ENCODE assay signal across 8 mouse cellular contexts in genomic region chr4:123749484-123750130, GRCm38 (mm10). TPM values are rescaled to one million over a fixed set of nuclear protein-coding genes. Genes with fewer than 3 reads are reported as not detected.
DNase-seq lines count a peak whose midpoint lies in the region; ATAC-seq and TF ChIP-seq lines count a peak whose summit lies in the region.

No protein-coding gene starts in this region.

- no peak for ATAC-seq in G1E (ENCODE audit: extremely low read depth, insufficient number of reproducible peaks, low FRiP score, poor library complexity, severe bottlenecking)
- ATAC-seq in heart, embryonic 16.5 days (replicated peaks; ENCODE audit: extremely low read depth, insufficient read depth, low FRiP score) = peak; percentile 62
- peak; percentile 82 for ATAC-seq in midbrain, embryonic 11.5 days (ENCODE audit: low FRiP score)

- H3K27ac ChIP-seq in heart, embryonic 16.5 days (ENCODE audit: low read length) = peak overlapping the region; percentile 90
- H3K27ac ChIP-seq in midbrain, embryonic 11.5 days (ENCODE audit: low read depth, low read length) = peak overlapping the region; percentile 89

- H3K36me3 ChIP-seq in G1E (replicated peaks) = peaks cover 30% of the 10 kb centered on the region
- H3K36me3 ChIP-seq in heart, embryonic 16.5 days (ENCODE audit: control insufficient read depth, insufficient read depth) = no peaks in the 10 kb centered on the region
- H3K36me3 ChIP-seq in midbrain, embryonic 11.5 days (ENCODE audit: control insufficient read depth, insufficient read depth, low read length) = no peaks in the 10 kb centered on the region

- no peak for TF ChIP-seq CTCF in G1E (IDR thresholded peaks at IDR 0.05; ENCODE audit: low read depth, low read length)

- DNase-seq in heart, adult 18-20 months = peak; percentile 36 to 51
- no peak for DNase-seq in heart, postnatal 14 days
- DNase-seq in G1E (ENCODE audit: low spot score) = peak; percentile 42
- peak; percentile 49 for DNase-seq in embryo, embryonic 11 days
- DNase-seq in left cerebral cortex, postnatal 10 days (ENCODE audit: extremely low spot score in 1 of 2, low spot score in 2 of 2) = peak; percentile 29 to 72
- DNase-seq in midbrain, embryonic 11.5 days (ENCODE audit: low spot score, missing footprints) = peak; percentile 94
- DNase-seq in thymus, postnatal 10 days (ENCODE audit: low spot score in 2 of 2) = peak; percentile 53 to 55

- intact Hi-C loops in heart, postnatal 14 days (cut with DNase I) = no loop called here
- intact Hi-C loops in left cerebral cortex, postnatal 10 days (cut with DNase I) = no loop called here

- under 1% methylated on average over 52 of the region's 55 CpGs for WGBS in heart, embryonic 16.5 days
- under 1% methylated on average over 52 of the region's 55 CpGs for WGBS in midbrain, embryonic 11.5 days

- H3K9me3 ChIP-seq in G1E (replicated peaks) = no peaks in the 10 kb centered on the region
- H3K9me3 ChIP-seq in heart, embryonic 16.5 days (replicated peaks; ENCODE audit: control insufficient read depth, low read length) = no peaks in the 10 kb centered on the region
- H3K9me3 ChIP-seq in midbrain, embryonic 11.5 days (ENCODE audit: control insufficient read depth, low read length) = no peaks in the 10 kb centered on the region

- H3K27me3 ChIP-seq in G1E (ENCODE audit: insufficient read depth, low read length) = peaks cover 14% of the 10 kb centered on the region
- H3K27me3 ChIP-seq in heart, embryonic 16.5 days (ENCODE audit: control insufficient read depth, insufficient read depth, low read length) = no peaks in the 10 kb centered on the region
- no peaks in the 10 kb centered on the region for H3K27me3 ChIP-seq in midbrain, embryonic 11.5 days (ENCODE audit: control insufficient read depth, insufficient read depth, low read length)

- H3K4me1 ChIP-seq in G1E (ENCODE audit: insufficient read depth, low read depth, low read length) = peaks cover 40% of the 10 kb centered on the region
- H3K4me1 ChIP-seq in heart, embryonic 16.5 days (ENCODE audit: control insufficient read depth, insufficient read depth, low read length) = peaks cover 15% of the 10 kb centered on the region
- H3K4me1 ChIP-seq in midbrain, embryonic 11.5 days (ENCODE audit: control insufficient read depth, insufficient read depth, low read length) = peaks cover 13% of the 10 kb centered on the region

- peak overlapping the region; percentile 89 for H3K4me2 ChIP-seq in heart, embryonic 16.5 days (ENCODE audit: low read depth, low read length)
- peak overlapping the region; percentile 62 for H3K4me2 ChIP-seq in midbrain, embryonic 11.5 days

- H3K9ac ChIP-seq in heart, embryonic 16.5 days (ENCODE audit: low read length) = peak overlapping the region; percentile 91
- H3K9ac ChIP-seq in midbrain, embryonic 11.5 days (ENCODE audit: low read length) = peak overlapping the region; percentile 91

- peak overlapping the region; percentile 87 for H3K4me3 ChIP-seq in G1E (ENCODE audit: low read depth, low read length)
- H3K4me3 ChIP-seq in heart, embryonic 16.5 days (ENCODE audit: low read length) = peak overlapping the region; percentile 90
- H3K4me3 ChIP-seq in midbrain, embryonic 11.5 days (ENCODE audit: low read depth, low read length) = peak overlapping the region; percentile 98

RNA-seq across cellular contexts. Expression of gene Akirin1, which starts 0.5 kb away (rescaled TPM):
- 10 to 100 TPM; 24.1 to 25.3 TPM for total RNA-seq in heart, adult 18-20 months (2021)
- 10 to 100 TPM; 27.8 to 32.0 TPM for total RNA-seq in heart, postnatal 14 days (2021)
- total RNA-seq in G1E (2014; fragmentation: Nextera tagmentation) (67.6 and 70.1 TPM in 2 replicates), G1E (2017) (61.8 and 68.4 TPM in 2 replicates)
- polyA plus RNA-seq in G1E (2012) = 179 and 257 TPM in 2 replicates
- 44.3 and 48.8 TPM in 2 replicates for polyA plus RNA-seq in heart, embryonic 16.5 days (2015; fragmentation: Nextera tagmentation; extraction: Ambion mirVana)
- 10 to 100 TPM; 58.9 to 62.1 TPM for total RNA-seq in left cerebral cortex, postnatal 10 days (2021)
- polyA plus RNA-seq in midbrain, embryonic 11.5 days (2014; fragmentation: Nextera tagmentation; extraction: Ambion mirVana) = 108 and 120 TPM in 2 replicates

RNA-seq across cellular contexts. Expression of gene Ndufs5, which starts 31.6 kb away (rescaled TPM):
- total RNA-seq in heart, adult 18-20 months (2021) = 100 to 1,000 TPM; 457 to 469 TPM
- 100 to 1,000 TPM; 370 to 409 TPM for total RNA-seq in heart, postnatal 14 days (2021)
- total RNA-seq in G1E (2014; fragmentation: Nextera tagmentation) (5.8 and 6.6 TPM in 2 replicates), G1E (2017) (80.6 and 87.6 TPM in 2 replicates)
- 52.2 and 74.9 TPM in 2 replicates for polyA plus RNA-seq in G1E (2012)
- 519 and 560 TPM in 2 replicates for polyA plus RNA-seq in heart, embryonic 16.5 days (2015; fragmentation: Nextera tagmentation; extraction: Ambion mirVana)
- total RNA-seq in left cerebral cortex, postnatal 10 days (2021) = 100 to 1,000 TPM; 174 to 179 TPM
- 301 and 315 TPM in 2 replicates for polyA plus RNA-seq in midbrain, embryonic 11.5 days (2014; fragmentation: Nextera tagmentation; extraction: Ambion mirVana)

RNA-seq across cellular contexts. Expression of gene Rhbdl2, which starts 38.1 kb away (rescaled TPM):
- total RNA-seq in heart, adult 18-20 months (2021) = not detected
- total RNA-seq in heart, postnatal 14 days (2021) = under 1 TPM in 1 of 2 experiments, not detected in 1; 0.29 TPM
- total RNA-seq in G1E (2014; fragmentation: Nextera tagmentation) (not detected in 2 replicates), G1E (2017) (0.11 TPM in 1 of 2 replicates, not detected in the other)
- not detected in 2 replicates for polyA plus RNA-seq in G1E (2012)
- polyA plus RNA-seq in heart, embryonic 16.5 days (2015; fragmentation: Nextera tagmentation; extraction: Ambion mirVana) = 3.4 and 4.1 TPM in 2 replicates
- total RNA-seq in left cerebral cortex, postnatal 10 days (2021) = 1 to 10 TPM; 1.1 to 1.2 TPM
- 0.30 and 0.44 TPM in 2 replicates for polyA plus RNA-seq in midbrain, embryonic 11.5 days (2014; fragmentation: Nextera tagmentation; extraction: Ambion mirVana)

Comparison
In these comparisons a context has a peak if more than half of its experiments do, and no peak if none do; other contexts are left out.
1. DNase-seq: peak in heart, adult 18-20 months (2 of 2), G1E (single experiment), embryo, embryonic 11 days (single experiment), left cerebral cortex, postnatal 10 days (2 of 2), midbrain, embryonic 11.5 days (single experiment) and thymus, postnatal 10 days (2 of 2); none in heart, postnatal 14 days (0 of 2).
2. Peak in every context shown above with its lines, with median percentiles within 50 percentile points of each other: H3K4me3 ChIP-seq.